Mouse (Mus musculus): ENCODE measurements around the gene Ckap4.
A peak's percentile ranks its signal among the peaks of the same experiment; 100 is the strongest.

Ckap4 gene

GRCm38 (mm10) chr10:84533912-84534671 is at the start of gene Ckap4:
Gene Ckap4, minus strand, starts transcription at chr10:84534062.
- DNase-seq (ENCODE audit: low spot score), result peak; percentile 81

DNA sequence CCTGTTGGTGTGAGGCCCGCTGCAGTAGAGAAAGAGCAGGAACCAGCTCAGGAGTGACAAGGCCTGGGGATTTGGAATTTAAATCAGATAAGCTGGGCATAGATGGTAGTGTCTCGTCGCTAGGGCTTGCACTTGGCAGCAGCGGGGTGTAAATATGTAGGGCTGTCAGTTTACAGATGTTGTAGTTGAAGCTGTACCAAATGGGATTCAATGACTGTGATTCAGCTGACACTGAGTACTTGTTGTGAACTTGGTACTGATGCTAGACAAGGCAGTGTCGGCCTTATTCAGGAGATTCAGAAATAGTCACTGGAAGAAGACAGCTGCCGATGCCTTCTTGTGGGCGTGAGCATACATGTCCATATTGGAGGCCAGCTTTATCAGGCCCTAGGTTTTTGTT is 48.4 kb upstream of the Ckap4 start:
- no peak for DNase-seq (ENCODE audit: low spot score)

DNA sequence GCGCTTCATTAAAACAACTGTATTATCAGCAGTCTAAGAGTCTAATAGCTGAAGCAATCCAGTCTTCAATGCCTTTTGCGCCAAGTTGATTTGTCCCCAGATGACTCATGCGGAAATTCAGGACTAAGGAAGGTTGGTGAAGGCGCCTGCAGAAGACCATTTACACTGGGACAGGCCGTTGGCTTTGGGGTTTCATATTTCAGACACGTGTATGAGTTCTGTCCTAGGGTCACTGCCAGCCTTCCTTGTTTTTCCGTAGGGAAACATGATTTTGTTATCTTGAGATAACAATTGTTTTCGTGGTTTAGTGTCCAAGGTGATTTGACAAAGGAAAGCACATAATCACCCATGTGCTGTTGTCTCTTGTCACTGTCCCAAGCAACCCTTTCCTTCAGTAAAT is 47.3 kb upstream of the Ckap4 start:
- DNase-seq (ENCODE audit: low spot score), result no peak

GRCm38 (mm10) chr10:84579527-84579926 is 45.7 kb upstream of the Ckap4 start:
- no peak for DNase-seq (ENCODE audit: low spot score)

- no peak for DNase-seq (ENCODE audit: low spot score)
Measured at GRCm38 (mm10) chr10:84578738-84579137, 44.9 kb upstream of the Ckap4 start.

DNA sequence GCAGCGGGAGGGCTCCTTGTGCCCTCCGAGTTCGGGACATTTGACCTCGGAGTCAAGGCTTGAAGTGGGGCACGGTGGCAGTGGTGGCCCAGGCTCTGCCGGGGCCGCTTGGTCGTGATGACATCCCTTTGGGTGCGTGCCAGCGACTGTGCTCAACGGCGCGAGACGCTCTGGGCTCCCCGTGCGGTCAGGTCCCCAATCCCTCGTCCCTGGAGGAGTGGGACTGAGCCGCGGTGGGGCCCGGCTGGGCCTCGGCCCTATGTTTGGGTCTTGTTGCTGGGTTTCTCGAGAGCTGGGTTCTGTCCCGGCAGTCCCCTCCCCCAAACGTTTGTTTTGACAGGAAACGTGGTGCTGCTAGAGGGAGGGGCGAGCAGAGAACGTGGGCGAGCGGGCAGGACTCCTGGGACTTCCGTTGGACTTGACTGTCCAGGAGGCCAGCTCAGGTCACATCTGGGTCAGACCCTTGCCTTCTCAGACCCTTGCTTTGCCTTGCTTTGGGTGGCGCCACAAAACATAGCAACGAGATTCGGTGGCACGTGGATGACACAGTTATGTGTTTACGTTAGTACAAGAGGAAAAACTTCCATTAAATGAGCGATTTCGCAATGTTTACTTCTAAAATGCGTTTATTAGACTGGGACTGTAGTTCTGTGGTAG is 43.3 kb upstream of the Ckap4 start:
- DNase-seq (ENCODE audit: low spot score), result peak; percentile 89

DNA sequence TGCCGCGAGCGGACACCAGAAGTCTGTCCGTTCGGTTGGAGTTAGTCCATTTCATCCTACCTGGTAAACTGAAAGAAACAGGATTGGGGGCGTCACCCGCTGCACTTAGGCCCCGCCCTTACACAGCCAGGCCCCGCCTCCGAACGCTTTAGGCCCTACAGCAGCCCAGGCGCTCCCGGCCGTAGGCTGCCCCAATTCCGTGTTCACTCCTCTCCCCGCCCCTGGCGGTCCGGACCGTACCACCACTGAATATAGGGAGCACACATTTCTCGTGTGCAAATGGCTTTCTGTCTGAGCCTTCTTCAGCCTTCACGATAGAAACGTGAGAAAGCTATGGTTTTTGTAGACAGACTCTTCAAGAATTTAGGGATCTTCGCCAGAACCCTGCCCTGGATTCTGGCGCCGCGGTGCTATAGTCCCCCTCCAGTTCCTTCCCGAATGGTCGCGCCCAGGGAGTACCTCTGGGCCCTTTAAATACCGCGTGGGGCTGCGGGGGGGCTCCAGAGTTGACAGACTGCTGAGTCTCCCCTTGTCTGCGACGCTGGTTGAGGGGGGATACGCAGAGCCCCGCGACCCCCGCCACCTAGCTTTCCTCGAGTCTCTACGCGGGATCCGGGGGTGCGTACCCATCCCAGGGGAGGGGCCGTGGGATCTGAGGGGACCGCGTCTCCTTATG is 42.7 kb upstream of the Ckap4 start, which contains the start of gene Tcp11l2:
Gene Tcp11l2, plus strand, starts transcription at position 232 of the 676 bp plus-strand sequence.
- DNase-seq (ENCODE audit: low spot score), result peak; percentile 96

DNA sequence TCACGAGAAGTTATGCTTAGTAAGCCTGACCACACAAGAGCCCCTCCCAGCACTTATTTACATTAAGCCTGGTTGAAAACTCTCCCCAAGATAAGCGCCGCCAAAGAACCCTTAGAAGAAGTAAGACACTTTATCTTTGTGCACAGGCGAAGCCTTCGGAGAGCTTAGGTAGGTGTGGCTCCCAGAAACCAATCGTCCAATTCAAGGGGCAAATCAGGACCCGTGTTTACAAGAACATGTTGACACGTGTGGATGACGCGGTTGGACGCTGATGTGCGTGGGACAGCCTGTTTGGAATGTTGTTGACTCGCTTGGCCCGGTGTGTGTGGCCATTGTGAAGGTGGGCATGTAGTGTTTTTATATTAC is 42.1 kb upstream of the Ckap4 start:
- no peak for DNase-seq (ENCODE audit: low spot score)

DNA sequence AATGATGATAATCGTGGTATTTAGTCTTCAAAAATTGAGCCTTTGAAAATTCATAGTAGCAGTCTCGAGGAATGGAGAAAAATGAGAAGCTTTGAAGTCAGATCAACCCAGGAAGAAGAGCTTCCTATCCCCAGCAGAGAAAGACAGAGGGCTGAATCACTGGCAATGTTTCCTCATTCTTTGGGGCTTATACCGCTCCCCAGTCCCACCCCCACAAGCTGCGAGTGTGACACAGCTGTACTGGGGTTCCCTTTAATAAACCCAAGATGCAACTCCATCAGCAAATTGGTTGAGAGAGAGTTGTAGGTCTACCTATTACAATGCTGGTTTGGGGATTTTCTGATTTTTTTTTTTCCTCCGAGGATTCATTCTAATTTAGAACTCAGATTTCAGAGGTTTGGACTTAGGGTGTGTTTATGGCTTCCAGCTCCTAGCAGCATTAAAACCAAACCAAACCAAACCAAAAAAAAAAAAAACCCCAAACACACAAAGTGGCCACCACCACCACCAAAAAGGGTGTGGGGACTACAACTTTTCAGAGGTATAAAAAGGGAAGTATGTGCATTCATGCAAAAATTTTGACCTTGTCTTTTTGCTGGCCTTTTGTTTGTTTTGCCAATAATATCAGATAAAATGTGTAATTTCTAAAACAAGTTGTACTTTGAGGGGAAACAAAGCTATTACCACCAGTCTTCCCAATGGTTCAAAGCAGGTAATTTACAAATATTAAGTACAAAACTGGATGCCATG is 40.0 kb upstream of the Ckap4 start:
- no peak for DNase-seq (ENCODE audit: low spot score)

DNA sequence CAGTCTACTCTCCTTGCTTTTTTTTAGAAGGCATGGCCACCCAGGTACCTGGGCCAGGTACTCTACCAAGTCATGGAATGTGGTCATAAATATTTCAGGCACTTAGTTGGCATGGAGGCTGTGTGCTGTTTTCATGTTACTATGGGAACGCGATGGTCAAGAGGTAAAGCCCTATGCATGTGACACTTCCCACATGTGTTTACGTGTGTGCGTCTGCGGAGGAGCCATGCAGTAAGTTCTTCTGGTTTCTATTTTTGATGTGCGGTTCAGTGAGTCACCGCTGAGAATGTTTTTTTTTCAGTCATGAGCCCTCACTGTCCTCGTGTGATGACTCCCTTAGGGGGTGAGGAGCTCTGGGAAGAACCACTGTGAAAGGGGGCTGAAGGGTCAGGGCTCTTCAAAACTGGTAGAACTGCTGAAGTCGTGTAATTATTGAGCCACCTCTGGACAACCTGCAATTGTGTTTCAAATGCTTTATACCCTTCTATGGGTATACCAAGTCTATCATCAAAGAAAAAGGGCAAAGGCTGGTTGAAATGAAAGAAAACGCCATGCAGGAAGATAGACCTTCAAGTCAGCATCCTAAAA is 37.3 kb upstream of the Ckap4 start:
- no peak for DNase-seq (ENCODE audit: low spot score)

- no peak for DNase-seq (ENCODE audit: low spot score)
Measured at GRCm38 (mm10) chr10:84564427-84564826, 30.6 kb upstream of the Ckap4 start.

DNA sequence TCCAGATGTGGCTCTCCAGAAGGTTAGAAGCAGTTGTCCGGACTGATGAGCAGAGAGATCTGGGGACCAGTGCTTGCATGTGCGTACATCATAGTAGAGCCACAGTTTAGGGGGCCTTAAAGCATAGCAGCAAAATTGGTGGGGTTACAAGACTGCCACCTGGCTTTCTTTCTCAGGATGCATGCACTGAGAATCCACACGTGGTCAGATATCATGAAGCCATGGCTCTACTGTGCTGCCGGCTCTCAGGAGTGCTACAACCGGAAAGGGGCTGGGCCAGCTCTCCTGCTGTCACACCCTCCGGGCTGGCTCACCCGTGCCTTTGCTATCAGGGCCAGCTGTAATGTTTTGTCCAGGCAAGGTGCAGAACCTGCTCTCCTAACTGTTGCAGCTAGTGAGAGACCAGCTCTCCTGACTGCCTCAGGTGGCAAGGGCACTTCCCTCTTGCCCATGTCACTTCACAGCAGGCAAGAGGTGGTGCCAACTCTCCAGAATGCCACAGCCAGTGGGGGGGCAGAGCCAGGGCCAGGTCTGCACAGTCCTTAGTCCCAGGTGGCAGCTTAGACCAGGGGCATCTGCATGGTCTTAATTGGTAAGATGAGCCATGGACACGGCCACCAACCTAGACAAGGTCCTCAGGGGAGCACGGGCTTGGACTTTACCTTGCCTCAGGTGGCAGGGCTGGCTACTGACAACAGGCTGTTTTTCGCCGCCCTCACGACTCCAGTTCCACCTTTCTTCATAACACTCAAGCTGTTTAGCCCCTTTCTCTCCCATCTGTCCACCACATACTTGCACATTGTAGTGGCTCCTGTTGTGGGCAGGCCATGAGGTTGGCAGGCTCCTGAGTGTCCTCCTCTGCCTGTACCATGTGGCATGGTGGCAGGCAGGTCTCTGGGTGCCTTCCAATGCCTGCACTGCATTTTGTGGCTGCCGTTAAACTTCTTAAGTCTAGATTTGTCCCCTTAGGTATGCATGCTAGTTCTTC is 29.0 kb upstream of the Ckap4 start:
- no peak for DNase-seq (ENCODE audit: low spot score)

GRCm38 (mm10) chr10:84562121-84562520 is 28.3 kb upstream of the Ckap4 start:
- DNase-seq (ENCODE audit: low spot score), result no peak

DNA sequence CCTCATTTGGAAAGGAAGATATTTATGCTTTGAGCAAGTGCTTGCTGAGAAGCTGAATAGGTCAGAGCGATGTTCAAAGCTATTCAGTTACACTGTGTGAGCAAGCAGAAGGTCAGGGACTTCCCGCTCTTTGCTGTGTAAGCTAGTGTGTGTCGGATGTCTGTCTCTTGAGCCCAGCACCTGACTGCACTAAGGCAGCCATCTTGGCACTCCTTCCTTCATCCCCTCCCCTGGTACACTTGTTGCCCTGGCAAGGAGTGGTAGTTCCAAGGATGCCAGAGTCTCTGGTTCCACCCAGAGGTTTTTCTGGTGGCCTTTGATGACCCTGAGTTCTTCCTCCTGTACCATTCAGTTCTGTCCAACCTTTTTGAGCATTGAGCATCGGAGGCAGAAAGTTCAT is 26.1 kb upstream of the Ckap4 start:
- DNase-seq (ENCODE audit: low spot score), result no peak

- no peak for DNase-seq (ENCODE audit: low spot score)
Measured at GRCm38 (mm10) chr10:84558511-84558910, 24.6 kb upstream of the Ckap4 start.

- DNase-seq (ENCODE audit: low spot score), result no peak
Measured at GRCm38 (mm10) chr10:84556120-84556519, 22.3 kb upstream of the Ckap4 start.

GRCm38 (mm10) chr10:84554291-84555009 is 20.6 kb upstream of the Ckap4 start:
- DNase-seq (ENCODE audit: low spot score), result no peak

GRCm38 (mm10) chr10:84552477-84552876 is 18.6 kb upstream of the Ckap4 start:
- DNase-seq (ENCODE audit: low spot score), result no peak

DNA sequence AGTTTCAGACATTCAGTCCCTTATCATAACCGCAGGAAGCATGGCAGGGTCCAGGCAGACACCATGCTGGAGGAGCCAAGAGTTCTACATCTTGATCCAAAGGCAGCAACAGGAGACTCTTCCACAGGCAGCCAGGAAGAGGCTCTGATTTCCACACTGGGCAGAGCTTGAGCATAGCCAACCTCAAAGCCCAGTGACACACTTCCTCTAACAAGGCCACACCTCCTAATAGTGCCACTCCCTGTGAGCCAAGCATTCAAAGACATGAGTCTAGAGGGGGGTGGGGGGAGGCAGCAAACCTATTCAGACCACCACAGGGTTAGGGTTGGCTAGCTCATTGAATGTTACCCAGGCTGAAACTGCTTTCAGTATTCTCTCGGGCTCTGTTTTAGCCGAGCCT is 18.0 kb upstream of the Ckap4 start:
- no peak for DNase-seq (ENCODE audit: low spot score)

GRCm38 (mm10) chr10:84549920-84550293 is 16.0 kb upstream of the Ckap4 start:
- no peak for DNase-seq (ENCODE audit: low spot score)
